Mouse (Mus musculus) myocyte (in vitro differentiated cells): ENCODE measurements at regions not wholly inside any gene's neighbourhood (a gene's known extent, or its start where the extent isn't known, plus 50 kb on each side); places are given as distances from the start of the nearest gene placed in this dataset.

Experiments used
- H3K27me3 ChIP-seq: one replicate; pipeline ENCODE4 v1.6.1; 2011; ENCODE audit not compliant: control insufficient read depth, insufficient read depth, insufficient read length
- H3K36me3 ChIP-seq: one replicate; pipeline ENCODE4 v1.6.1; 2011; ENCODE audit not compliant: control insufficient read depth, insufficient read depth
- H3K4me2 ChIP-seq: one replicate; pipeline ENCODE4 v1.6.1; 2011; ENCODE audit warnings: low read depth, control low read depth
- H3K4me3 ChIP-seq: one replicate; pipeline ENCODE4 v1.5.1; 2011; ENCODE audit warnings: mild to moderate bottlenecking, control low read depth, moderate library complexity
- H3K79me2 ChIP-seq: one replicate; pipeline ENCODE4 v1.6.1; 2011; ENCODE audit not compliant: control insufficient read depth, insufficient read depth
- H3ac ChIP-seq: one replicate; pipeline ENCODE4 v1.6.1; 2011; ENCODE audit not compliant: control insufficient read depth, insufficient read length
- CEBPB ChIP-seq: IDR thresholded peaks from 2 replicates; pipeline ENCODE4 v1.6.1; 2011; ENCODE audit warnings: mild to moderate bottlenecking, moderate library complexity; ENCODE audit not compliant: poor library complexity, insufficient read depth, severe bottlenecking
- E2F4 ChIP-seq: IDR thresholded peaks from one replicate; pipeline ENCODE4 v1.6.1; 2011; ENCODE audit warnings: mild to moderate bottlenecking, control low read depth, moderate library complexity; ENCODE audit not compliant: insufficient read depth
- MAX ChIP-seq: IDR thresholded peaks from one replicate; pipeline ENCODE4 v1.6.1; 2011; ENCODE audit warnings: low read depth, mild to moderate bottlenecking, control low read depth
- MYOD1 ChIP-seq, 3 experiments: IDR thresholded peaks; one replicate each; pipeline ENCODE4 v1.6.1; 2011; ENCODE audit warnings: control low read depth in 2 of 3, low read depth in 2 of 3, mild to moderate bottlenecking in 2 of 3, moderate library complexity in 1 of 3; ENCODE audit not compliant: insufficient read length in 2 of 3, control insufficient read depth in 1 of 3
- MYOG ChIP-seq, 3 experiments: IDR thresholded peaks; one replicate each; pipeline ENCODE4 v1.6.1; 2011; ENCODE audit warnings: control low read depth in 2 of 3, low read depth in 2 of 3, mild to moderate bottlenecking in 2 of 3; ENCODE audit not compliant: insufficient read length in 2 of 3, control insufficient read depth in 1 of 3, insufficient read depth in 1 of 3
- POLR2A ChIP-seq: IDR thresholded peaks from one replicate; pipeline ENCODE4 v1.6.1; 2011; ENCODE audit warnings: low read depth, mild to moderate bottlenecking, control low read depth, moderate library complexity; ENCODE audit not compliant: insufficient read length
- POLR2AphosphoS2 ChIP-seq: IDR thresholded peaks from one replicate; pipeline ENCODE4 v1.6.1; 2011; ENCODE audit warnings: low read depth, control low read depth; ENCODE audit not compliant: insufficient read length
- REST ChIP-seq: IDR thresholded peaks from one replicate; pipeline ENCODE4 v1.6.1; 2011; ENCODE audit warnings: mild to moderate bottlenecking, control low read depth, moderate library complexity; ENCODE audit not compliant: insufficient read depth, insufficient read length
- SRF ChIP-seq: IDR thresholded peaks from one replicate; pipeline ENCODE4 v1.6.1; 2011; ENCODE audit warnings: low read depth; ENCODE audit not compliant: control insufficient read depth, insufficient read length
- TCF12 ChIP-seq: IDR thresholded peaks from one replicate; pipeline ENCODE4 v1.6.1; 2011; ENCODE audit warnings: mild to moderate bottlenecking, control low read depth; ENCODE audit not compliant: poor library complexity, insufficient read depth, severe bottlenecking
- TCF3 ChIP-seq: IDR thresholded peaks from one replicate; pipeline ENCODE4 v1.6.1; 2011; ENCODE audit warnings: low read depth, control low read depth; ENCODE audit not compliant: insufficient read length
- USF1 ChIP-seq: IDR thresholded peaks from one replicate; pipeline ENCODE4 v1.6.1; 2011; ENCODE audit warnings: low read depth, mild to moderate bottlenecking, control low read depth, moderate library complexity

- Histone ChIP-seq H3K4me3 (no peak overlapping the region), H3K27me3 (no peaks in the 10 kb centered on the region), H3K79me2 (no peaks in the 10 kb centered on the region), H3ac (no peak overlapping the region), H3K36me3 (no peaks in the 10 kb centered on the region), H3K4me2 (no peak overlapping the region)
- TF ChIP-seq POLR2AphosphoS2: no peak
- no peak for TF ChIP-seq TCF12
- TF ChIP-seq E2F4: no peak
- no peak for TF ChIP-seq MYOG (IDR thresholded peaks at IDR 0.05; ENCODE audit: control insufficient read depth in 1 of 3, insufficient read depth in 1 of 3, insufficient read length in 2 of 3, low read depth in 2 of 3)
- TF ChIP-seq MAX: no peak
Observed at GRCm38 (mm10) chr6:133962641-133963040, 72.9 kb upstream of the Etv6 start.

- no peak for TF ChIP-seq TCF3
- TF ChIP-seq SRF: no peak
- TF ChIP-seq REST: no peak
- no peak for TF ChIP-seq POLR2AphosphoS2
- TF ChIP-seq MYOG (IDR thresholded peaks at IDR 0.05; ENCODE audit: control insufficient read depth in 1 of 3, insufficient read depth in 1 of 3, insufficient read length in 2 of 3, low read depth in 2 of 3): no peak
- TF ChIP-seq TCF12: no peak
- no peak for TF ChIP-seq POLR2A
- TF ChIP-seq MAX: no peak
- H3ac ChIP-seq: no peak overlapping the region
- no peaks in the 10 kb centered on the region for H3K27me3 ChIP-seq
Observed at GRCm38 (mm10) chr6:133963264-133963663, 72.2 kb upstream of the Etv6 start.

GRCm38 (mm10) chr6:133967286-133967685 lies 68.2 kb upstream of the Etv6 start:
- no peaks in the 10 kb centered on the region for H3K79me2 ChIP-seq
- H3K36me3 ChIP-seq: no peaks in the 10 kb centered on the region
- no peak overlapping the region for H3K4me3 ChIP-seq
- TF ChIP-seq REST: no peak
- TF ChIP-seq E2F4: no peak
- no peak for TF ChIP-seq SRF
- no peak for TF ChIP-seq TCF3
- no peak for TF ChIP-seq USF1
- TF ChIP-seq MYOG (IDR thresholded peaks at IDR 0.05; ENCODE audit: control insufficient read depth in 1 of 3, insufficient read depth in 1 of 3, insufficient read length in 2 of 3, low read depth in 2 of 3): no peak
- TF ChIP-seq CEBPB: no peak
- no peak for TF ChIP-seq MAX
- no peak for TF ChIP-seq POLR2A
- TF ChIP-seq MYOD1 (IDR thresholded peaks at IDR 0.05; ENCODE audit: control insufficient read depth in 1 of 3, insufficient read length in 2 of 3, low read depth in 2 of 3): no peak
- no peak for TF ChIP-seq TCF12
- TF ChIP-seq POLR2AphosphoS2: no peak
- no peaks in the 10 kb centered on the region for H3K27me3 ChIP-seq
- H3K4me2 ChIP-seq: no peak overlapping the region
- H3ac ChIP-seq: no peak overlapping the region

More at GRCm38 (mm10) chr6:133963264-133963663, 72.2 kb upstream of the Etv6 start:
- no peaks in the 10 kb centered on the region for H3K79me2 ChIP-seq
- no peak overlapping the region for H3K4me3 ChIP-seq
- H3K36me3 ChIP-seq: no peaks in the 10 kb centered on the region
- H3K4me2 ChIP-seq: no peak overlapping the region

- no peak overlapping the region for H3K4me3 ChIP-seq
- H3K79me2 ChIP-seq: no peaks in the 10 kb centered on the region
- H3K4me2 ChIP-seq: no peak overlapping the region
- H3K27me3 ChIP-seq: peaks cover 3% of the 10 kb centered on the region
- no peaks in the 10 kb centered on the region for H3K36me3 ChIP-seq
- TF ChIP-seq SRF (no peak), E2F4 (no peak), MYOG (IDR thresholded peaks at IDR 0.05; ENCODE audit: control insufficient read depth in 1 of 3, insufficient read depth in 1 of 3, insufficient read length in 2 of 3, low read depth in 2 of 3) (no peak), POLR2AphosphoS2 (no peak), MAX (no peak), CEBPB (no peak)
- H3ac ChIP-seq: no peak overlapping the region
Observed at GRCm38 (mm10) chr6:133972054-133972705, 63.3 kb upstream of the Etv6 start.

- Histone ChIP-seq H3K36me3 (no peaks in the 10 kb centered on the region), H3K4me2 (no peak overlapping the region), H3ac (no peak overlapping the region), H3K4me3 (no peak overlapping the region), H3K79me2 (no peaks in the 10 kb centered on the region), H3K27me3 (peaks cover 3% of the 10 kb centered on the region)
- no peak for TF ChIP-seq SRF
- TF ChIP-seq REST: no peak
- TF ChIP-seq POLR2A: no peak
- TF ChIP-seq MAX: no peak
- no peak for TF ChIP-seq TCF3
- TF ChIP-seq E2F4: no peak
- no peak for TF ChIP-seq TCF12
- TF ChIP-seq CEBPB: no peak
- TF ChIP-seq MYOG (IDR thresholded peaks at IDR 0.05; ENCODE audit: control insufficient read depth in 1 of 3, insufficient read depth in 1 of 3, insufficient read length in 2 of 3, low read depth in 2 of 3): no peak
Observed at GRCm38 (mm10) chr6:133973205-133973838, 62.2 kb upstream of the Etv6 start.
